Mouse (Mus musculus) left cerebral cortex, adult 9 months (tissue): ENCODE results near the gene Tmem110.

ENCODE experiments used
- DNase-seq, 2 experiments: peaks; one replicate each; pipeline ENCODE4 v3.0.0; 2022; ENCODE audit warnings: low spot score in 2 of 2

Gene Tmem110

GRCm38 (mm10) chr14:30862368-30862767 lies 37.0 kb downstream of the Tmem110 start:
- no peak for DNase-seq

GRCm38 (mm10) chr14:30865311-30865710 lies 39.9 kb downstream of the Tmem110 start:
- no peak for DNase-seq

- DNase-seq = peak in 1 of 2 experiments; percentile 73
Observed at GRCm38 (mm10) chr14:30867042-30867441, 41.7 kb downstream of the Tmem110 start.

DNA sequence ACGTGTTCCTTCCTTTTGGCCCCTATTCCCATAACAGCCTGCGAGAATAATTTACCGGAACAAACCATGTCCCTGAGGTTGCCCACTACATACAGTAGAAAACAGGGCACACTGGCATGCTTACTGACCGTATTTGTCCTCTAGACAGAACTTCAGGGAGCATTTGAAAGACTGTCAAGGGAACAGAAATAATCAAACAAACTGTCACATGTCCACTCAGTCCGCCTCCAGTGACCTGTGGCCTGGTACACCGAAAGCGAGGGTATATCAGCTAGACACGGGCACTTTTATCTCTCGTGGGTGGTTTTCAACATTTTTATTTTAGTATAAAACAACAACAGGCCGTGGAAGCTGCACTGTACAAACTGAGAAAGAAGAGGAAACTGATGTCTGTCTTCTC lies 43.4 kb downstream of the Tmem110 start:
- DNase-seq = no peak

GRCm38 (mm10) chr14:30869391-30869801 lies 44.0 kb downstream of the Tmem110 start:
- no peak for DNase-seq

DNA sequence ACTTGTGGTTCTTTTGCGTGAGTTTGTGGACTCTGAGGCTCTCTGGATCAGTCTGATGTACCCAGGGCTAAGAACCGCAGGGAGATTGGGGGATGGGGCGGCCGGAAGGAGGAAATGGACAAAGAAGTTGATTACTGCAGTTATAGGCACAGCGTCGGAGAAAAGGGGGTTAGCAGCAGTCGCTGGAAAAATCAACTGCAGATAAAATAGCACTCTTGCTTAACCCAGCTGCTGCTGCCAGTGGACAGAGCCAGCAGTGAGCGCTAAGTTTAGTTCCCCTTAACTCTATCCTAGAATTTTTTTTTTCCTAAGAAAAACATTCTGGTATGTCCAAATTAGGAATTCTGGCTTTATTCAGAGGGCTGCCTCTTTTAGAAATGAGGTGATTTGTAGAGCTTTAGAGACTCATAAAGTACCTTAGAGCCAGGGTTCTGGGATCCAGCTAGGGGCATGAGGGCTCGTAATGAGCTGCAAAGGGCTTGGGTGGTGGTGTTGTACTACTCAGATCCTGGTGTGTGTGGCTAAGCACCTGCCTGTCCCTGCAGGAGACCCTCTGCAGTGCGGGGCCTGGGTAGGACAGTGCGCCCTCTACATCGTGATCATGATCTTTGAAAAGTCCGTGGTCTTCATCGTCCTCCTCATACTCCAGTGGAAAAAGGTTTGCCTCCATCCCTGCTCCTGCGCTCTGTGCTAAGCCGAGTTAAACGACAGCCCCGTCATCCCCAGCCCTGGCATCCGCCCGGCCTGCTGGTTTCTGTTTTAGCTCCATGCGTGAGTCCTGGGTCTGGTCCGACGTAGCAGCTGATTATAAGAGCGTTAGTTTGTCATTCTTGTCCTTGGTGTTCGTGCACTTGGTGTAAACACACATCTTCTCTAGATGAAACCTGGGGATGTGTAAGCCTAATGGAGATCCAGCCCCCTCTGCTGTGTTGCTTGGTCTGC lies 45.1 kb downstream of the Tmem110 start:
- DNase-seq = no peak

DNA sequence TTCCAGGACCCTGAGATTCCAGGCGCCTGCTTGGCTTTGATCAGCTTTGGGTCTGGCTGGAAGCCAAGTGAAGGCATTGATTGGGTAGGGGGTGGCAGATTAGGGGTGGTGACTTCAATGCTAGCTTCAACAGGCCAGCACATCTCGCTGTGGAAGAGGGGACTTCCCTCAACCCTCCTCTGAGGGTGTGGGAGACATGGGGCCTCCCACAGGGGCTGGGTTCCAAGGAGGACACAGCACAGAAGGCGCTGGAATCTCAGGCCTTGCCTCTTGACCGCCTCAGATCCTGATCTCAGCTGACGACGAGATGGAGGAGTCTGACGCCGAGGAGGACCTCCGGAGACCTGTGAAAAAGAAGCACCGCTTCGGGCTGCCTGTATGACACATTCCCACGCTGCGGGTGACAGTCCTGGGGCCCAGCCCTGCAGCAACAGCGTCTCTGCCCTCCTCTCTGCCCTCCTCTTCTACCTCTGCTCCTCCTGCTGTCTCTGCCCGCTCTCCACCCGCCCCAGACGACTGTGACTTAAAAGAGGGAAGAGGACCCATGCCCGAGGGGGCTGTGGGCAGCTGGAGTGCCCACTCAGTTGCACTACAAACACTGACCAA lies 48.8 kb downstream of the Tmem110 start:
- DNase-seq = no peak

DNA sequence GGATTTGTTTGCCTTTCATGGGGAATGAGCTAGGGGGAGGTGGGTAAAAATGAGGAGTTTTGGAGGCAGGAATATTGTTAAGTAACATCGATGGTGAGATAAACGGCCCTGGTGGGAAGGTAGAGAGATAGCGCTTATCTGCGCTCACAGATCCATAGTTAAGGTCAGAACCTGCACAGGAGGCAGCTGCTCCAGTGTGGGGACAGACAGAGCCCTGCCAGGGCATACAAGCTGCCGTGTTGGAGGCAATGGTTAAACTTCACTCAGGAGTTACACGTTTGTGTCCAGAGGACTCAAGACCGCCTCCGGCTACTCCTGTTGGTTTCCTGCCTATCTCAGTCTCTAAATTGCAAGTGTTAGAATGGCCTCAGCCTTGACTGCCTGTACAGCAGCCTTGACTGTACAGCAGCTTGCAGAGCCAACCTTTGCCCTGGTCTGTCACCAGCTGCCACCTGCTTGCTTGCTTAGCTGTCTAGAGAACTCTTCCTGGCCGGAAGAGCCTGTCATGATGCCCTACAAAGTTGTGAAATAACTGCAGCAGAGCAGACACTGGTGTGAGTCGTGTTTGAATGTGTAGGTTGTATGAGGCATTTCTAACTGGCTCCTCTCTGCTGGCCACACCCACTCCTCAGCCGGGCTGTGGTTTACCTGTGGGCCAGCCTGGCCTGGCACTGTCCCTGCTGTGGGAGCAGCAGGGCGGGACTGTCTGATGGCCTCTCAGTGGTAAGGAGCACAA lies 49.9 kb downstream of the Tmem110 start:
- no peak for DNase-seq

- DNase-seq = no peak
Observed at GRCm38 (mm10) chr14:30875955-30876354, 50.6 kb downstream of the Tmem110 start.

DNA sequence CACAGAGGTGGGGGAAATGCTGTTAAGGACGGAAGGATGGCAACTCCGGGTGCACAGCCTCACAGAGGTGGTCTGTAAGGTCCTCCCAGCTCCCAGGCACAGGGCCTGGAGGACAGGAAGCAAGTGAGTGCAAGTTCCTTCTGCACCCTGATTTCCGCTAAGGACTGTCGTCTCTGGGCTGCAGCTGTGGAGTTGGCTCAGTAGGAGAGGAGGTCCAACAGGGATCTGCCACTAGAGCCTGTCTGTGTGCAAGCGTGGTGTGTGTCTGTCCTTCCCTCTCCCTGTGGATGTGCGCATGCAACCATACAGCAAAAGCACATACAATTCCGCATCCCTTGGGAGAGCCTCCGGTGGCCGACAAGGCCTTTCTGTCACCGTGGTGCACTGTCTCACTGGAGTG lies 51.1 kb downstream of the Tmem110 start:
- no peak for DNase-seq

DNA sequence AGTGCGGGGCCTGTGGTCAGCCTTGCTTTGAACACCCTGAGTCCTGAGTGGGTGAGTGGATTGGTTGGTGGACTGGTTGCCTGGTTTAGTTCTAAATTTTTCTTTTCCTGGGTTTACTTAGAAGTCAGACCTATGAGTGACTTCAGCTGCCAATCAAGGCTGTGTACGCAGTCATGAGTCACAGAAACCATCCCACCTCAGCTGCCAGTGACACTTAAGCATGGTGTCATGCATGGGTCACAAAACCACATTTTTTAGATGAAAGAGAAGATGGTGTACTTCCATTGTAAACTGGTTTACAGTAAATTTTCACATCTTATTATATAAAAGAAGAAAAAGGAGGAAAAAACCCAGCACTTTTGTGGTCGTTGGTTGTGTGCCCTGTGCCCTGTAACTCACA lies 52.4 kb downstream of the Tmem110 start:
- no peak for DNase-seq

DNA sequence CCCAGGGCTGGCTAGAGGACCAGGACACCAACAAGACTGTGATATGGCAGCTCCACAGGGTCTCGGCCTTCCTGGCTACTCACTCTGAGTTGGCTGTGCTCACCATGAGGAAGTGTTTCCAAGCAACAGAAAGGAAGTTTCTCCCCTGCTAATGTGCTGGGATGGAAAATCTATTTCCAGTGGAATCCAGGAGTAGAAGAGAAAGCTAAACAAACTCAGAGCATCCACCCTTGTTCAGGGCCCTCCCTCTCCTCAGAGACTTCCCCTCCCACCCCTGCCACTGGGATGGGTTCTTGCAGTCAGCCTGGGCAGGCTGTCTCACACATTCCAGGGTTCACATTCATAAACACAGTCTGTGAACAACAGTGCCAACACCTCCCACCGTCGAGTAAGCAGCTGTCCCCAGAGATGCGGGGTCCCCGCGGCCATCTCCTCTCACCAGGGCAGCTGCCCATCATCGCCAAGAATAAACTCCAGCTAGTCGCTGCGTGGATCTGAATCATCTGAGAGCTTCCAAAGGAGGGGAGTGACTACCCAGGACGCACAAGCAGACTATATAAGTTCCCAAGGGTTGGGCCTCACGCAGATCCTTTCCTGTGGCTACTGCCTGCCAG lies 53.7 kb downstream of the Tmem110 start, which contains the start of gene Mustn1:
Mustn1 (plus strand) TSS at position 243 of the 614 bp plus-strand sequence.
- DNase-seq = peak in 1 of 2 experiments; percentile 31

- no peak for DNase-seq
Observed at GRCm38 (mm10) chr14:30879794-30880193, 54.4 kb downstream of the Tmem110 start.

- DNase-seq = no peak
Observed at GRCm38 (mm10) chr14:30880251-30880650, 54.9 kb downstream of the Tmem110 start.

DNA sequence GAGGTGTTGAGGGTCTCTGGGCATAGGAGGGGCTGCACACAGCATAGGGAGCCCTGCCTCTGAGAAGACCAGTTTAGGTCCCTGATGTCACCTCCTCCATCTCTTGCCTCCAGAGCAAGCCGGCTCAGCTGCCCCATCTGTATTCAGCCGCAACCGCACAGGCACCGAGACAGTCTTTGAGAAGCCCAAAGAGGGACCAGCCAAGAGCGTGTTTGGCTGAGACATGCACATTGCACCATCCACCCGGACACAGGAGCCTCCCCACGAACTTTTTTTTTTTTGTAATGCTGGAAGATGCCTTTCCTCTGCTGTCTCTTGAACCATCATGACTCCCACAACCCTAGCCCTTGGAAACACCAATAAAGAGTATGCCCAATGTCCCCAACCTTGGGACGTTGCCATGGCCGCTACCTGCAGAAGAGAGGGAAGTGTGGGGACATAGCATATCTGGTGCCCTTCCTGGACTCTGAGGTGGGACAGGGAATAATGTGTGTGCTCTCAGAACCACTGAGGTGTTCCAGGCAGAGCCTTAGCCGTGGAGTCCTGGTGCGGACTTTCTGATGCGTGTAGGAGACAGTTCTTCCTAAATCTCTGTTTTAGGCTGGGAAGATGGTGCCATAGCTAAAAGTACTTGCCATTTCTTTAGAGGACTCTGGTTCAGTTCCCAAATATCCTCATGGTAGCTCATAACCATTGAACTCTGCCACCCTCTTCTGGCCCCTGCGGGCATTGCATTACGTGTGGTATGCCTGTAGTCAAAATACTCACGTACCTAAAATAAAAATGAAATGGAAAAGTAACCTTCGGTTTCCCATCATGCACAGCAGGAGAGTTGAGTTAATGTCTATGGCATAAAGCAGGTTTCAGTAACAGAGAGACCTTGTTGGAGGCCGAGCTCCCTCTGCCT lies 55.7 kb downstream of the Tmem110 start:
- peak in 1 of 2 experiments; percentile 53 for DNase-seq

- DNase-seq = no peak
Observed at GRCm38 (mm10) chr14:30881718-30882108, 56.3 kb downstream of the Tmem110 start.

GRCm38 (mm10) chr14:30885298-30885697 lies 59.9 kb downstream of the Tmem110 start:
- no peak for DNase-seq

DNA sequence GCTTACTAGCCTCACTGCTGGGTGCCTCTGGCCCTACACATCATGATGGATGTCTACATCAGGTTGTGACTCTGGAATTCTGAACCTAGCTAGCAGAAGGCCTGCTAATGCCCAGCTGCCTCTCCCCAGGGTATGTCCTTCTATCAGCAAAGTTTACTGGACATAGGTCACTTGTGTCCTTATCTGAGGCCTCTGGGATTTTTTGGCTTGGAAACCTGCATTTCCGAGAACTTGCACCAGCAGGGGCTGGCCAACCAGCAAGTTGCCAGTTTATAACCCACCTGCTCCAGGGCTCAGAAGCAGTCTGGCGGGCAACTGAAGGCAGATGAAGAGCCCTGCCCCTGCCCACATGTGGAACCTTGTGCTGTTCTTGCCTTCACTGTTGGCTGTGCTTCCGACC lies 60.8 kb downstream of the Tmem110 start, which contains the start of gene Itih4:
Itih4 (plus strand) TSS at position 273 of the 400 bp plus-strand sequence.
- DNase-seq = no peak

DNA sequence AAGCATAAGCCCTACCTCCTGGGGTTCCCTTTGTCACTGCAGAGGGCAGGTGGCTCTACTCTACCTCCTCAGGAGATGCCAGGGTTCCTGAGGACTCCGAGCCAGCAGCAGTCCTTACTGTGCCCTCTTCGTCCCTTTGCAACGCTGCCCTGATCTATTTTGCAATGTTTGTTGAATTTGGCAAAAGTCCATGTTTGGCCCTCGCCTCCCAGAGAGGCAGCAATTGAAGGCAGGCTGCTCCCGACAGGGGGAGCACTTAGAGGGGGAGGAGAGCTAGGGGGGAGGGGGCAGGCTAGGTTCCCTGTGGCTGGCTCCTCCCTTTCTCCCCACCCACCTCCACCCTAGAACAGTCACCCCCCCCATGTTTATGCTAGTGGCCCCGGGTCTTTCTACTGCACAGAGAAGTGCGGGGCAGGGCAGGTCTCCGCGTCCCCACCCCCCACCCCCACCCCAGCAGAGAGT lies 62.9 kb downstream of the Tmem110 start:
- no peak for DNase-seq

GRCm38 (mm10) chr14:30899972-30900371 lies 74.6 kb downstream of the Tmem110 start:
- no peak for DNase-seq

- DNase-seq = no peak
Observed at GRCm38 (mm10) chr14:30902628-30903027, 77.2 kb downstream of the Tmem110 start.
